ENCODE assay signal across 24 mouse cellular contexts in genomic region chr13:89692597-89692996, GRCm38 (mm10). TPM values are rescaled to one million over a fixed set of nuclear protein-coding genes. Genes with fewer than 3 reads are reported as not detected.
A peak's percentile ranks its signal among the peaks of the same experiment; 100 is the strongest.
DNase-seq lines count a peak whose midpoint lies in the region; ATAC-seq lines count a peak whose summit lies in the region.
"Had no signal": no experiment of that assay in that cellular context is flagged by ENCODE, and none has a peak within 500 bp of the region (broad histone marks: within the 10 kb centered on the region; RNA-seq: fewer than 3 reads in every experiment).

No protein-coding gene starts in this region.

- no peaks in the 10 kb centered on the region for H3K27me3 ChIP-seq in liver, embryonic 12.5 days (replicated peaks)
- H3K27me3 ChIP-seq in liver, embryonic 13.5 days = no peaks in the 10 kb centered on the region
- H3K27me3 ChIP-seq in forebrain, embryonic 14.5 days (replicated peaks; ENCODE audit: control insufficient read depth, insufficient read depth, low read length) = no peaks in the 10 kb centered on the region
- H3K27me3 ChIP-seq: embryonic facial prominence, embryonic 13.5 days; embryonic facial prominence, embryonic 15.5 days; forebrain, embryonic 12.5 days; forebrain, embryonic 15.5 days had no signal

- 29% methylated on average over 1 of the region's 1 CpGs for WGBS in liver, embryonic 12.5 days (ENCODE audit: insufficient replicate concordance)
- 13% methylated on average over 1 of the region's 1 CpGs for WGBS in liver, embryonic 13.5 days (ENCODE audit: insufficient replicate concordance)
- 95% methylated on average over 1 of the region's 1 CpGs for WGBS in forebrain, embryonic 14.5 days

- no peaks in the 10 kb centered on the region for H3K36me3 ChIP-seq in liver, embryonic 12.5 days
- no peaks in the 10 kb centered on the region for H3K36me3 ChIP-seq in liver, embryonic 13.5 days
- peaks cover 50% of the 10 kb centered on the region for H3K36me3 ChIP-seq in forebrain, embryonic 14.5 days (ENCODE audit: control insufficient read depth, insufficient read depth, low read length)

- DNase-seq in liver (no peak), MEL-GATA-1-ER (ENCODE audit: extremely low read depth, low read depth) (peak; percentile 9)
- DNase-seq in liver, embryonic 13.5 days = no peak
- no peak for DNase-seq in embryo, embryonic 9.5 days (ENCODE audit: extremely low spot score)
- DNase-seq in adrenal gland, adult (ENCODE audit: inconsistent age in 2 of 2, low spot score in 1 of 2) = no peak
- no peak for DNase-seq in forebrain, embryonic 14.5 days (ENCODE audit: low spot score)
- DNase-seq: adrenal gland, adult 8-10 months; adrenal gland, postnatal 14 days; adrenal gland, postnatal 36 days; cerebellum, adult 11 months; cerebellum, adult 18-20 months; cerebellum, adult 8-10 months; cerebellum, adult 9-11 months; cerebellum, postnatal 14 days; cerebellum, postnatal 36 days; embryo, embryonic 11 days; forebrain, postnatal 0 days had no signal

- no peak overlapping the region for H3K27ac ChIP-seq in liver, embryonic 12.5 days
- H3K27ac ChIP-seq in liver, embryonic 13.5 days = no peak overlapping the region
- no peak overlapping the region for H3K27ac ChIP-seq in forebrain, embryonic 14.5 days (ENCODE audit: low read depth, low read length)
- H3K27ac ChIP-seq: embryonic facial prominence, embryonic 13.5 days; embryonic facial prominence, embryonic 15.5 days; forebrain, embryonic 10.5 days; forebrain, embryonic 12.5 days; forebrain, embryonic 15.5 days had no signal

- no peaks in the 10 kb centered on the region for H3K9me3 ChIP-seq in liver, embryonic 12.5 days (replicated peaks)
- H3K9me3 ChIP-seq in liver, embryonic 13.5 days (replicated peaks) = no peaks in the 10 kb centered on the region
- H3K9me3 ChIP-seq in forebrain, embryonic 14.5 days (replicated peaks; ENCODE audit: control insufficient read depth, low read length) = no peaks in the 10 kb centered on the region
- H3K9me3 ChIP-seq: embryonic facial prominence, embryonic 13.5 days; embryonic facial prominence, embryonic 15.5 days; forebrain, embryonic 10.5 days; forebrain, embryonic 12.5 days; forebrain, embryonic 15.5 days had no signal

- H3K4me3 ChIP-seq in liver, embryonic 12.5 days = no peak overlapping the region
- no peak overlapping the region for H3K4me3 ChIP-seq in liver, embryonic 13.5 days (replicated peaks)
- H3K4me3 ChIP-seq in forebrain, embryonic 14.5 days (ENCODE audit: low read depth, low read length) = no peak overlapping the region
- H3K4me3 ChIP-seq: embryonic facial prominence, embryonic 13.5 days; embryonic facial prominence, embryonic 15.5 days; erythroblast, embryonic 14.5 days; forebrain, embryonic 10.5 days; forebrain, embryonic 12.5 days; forebrain, embryonic 15.5 days had no signal

- no peaks in the 10 kb centered on the region for H3K4me1 ChIP-seq in liver, embryonic 12.5 days
- H3K4me1 ChIP-seq in liver, embryonic 13.5 days (replicated peaks) = no peaks in the 10 kb centered on the region
- H3K4me1 ChIP-seq in forebrain, embryonic 14.5 days (ENCODE audit: control insufficient read depth, insufficient read depth, low read length) = no peaks in the 10 kb centered on the region
- H3K4me1 ChIP-seq: embryonic facial prominence, embryonic 15.5 days; forebrain, embryonic 10.5 days; forebrain, embryonic 12.5 days; forebrain, embryonic 15.5 days had no signal

- ATAC-seq in liver, embryonic 12.5 days = peak; percentile 67
- ATAC-seq in liver, embryonic 13.5 days (ENCODE audit: low read depth) = peak; percentile 45; the same call in 1 of the 2 replicates
- no peak for ATAC-seq in forebrain, embryonic 14.5 days
- ATAC-seq: forebrain, embryonic 15.5 days; forebrain, postnatal 0 days had no signal

- H3K4me2 ChIP-seq in liver, embryonic 12.5 days = no peak overlapping the region
- H3K4me2 ChIP-seq in liver, embryonic 13.5 days = no peak overlapping the region
- H3K4me2 ChIP-seq in forebrain, embryonic 14.5 days (ENCODE audit: low read length) = no peak overlapping the region
- H3K4me2 ChIP-seq: embryonic facial prominence, embryonic 13.5 days; embryonic facial prominence, embryonic 15.5 days; forebrain, embryonic 12.5 days; forebrain, embryonic 15.5 days had no signal

- no peak overlapping the region for H3K9ac ChIP-seq in liver, embryonic 12.5 days
- no peak overlapping the region for H3K9ac ChIP-seq in liver, embryonic 13.5 days
- H3K9ac ChIP-seq in forebrain, embryonic 14.5 days (ENCODE audit: low read length) = no peak overlapping the region
- H3K9ac ChIP-seq: embryonic facial prominence, embryonic 13.5 days; embryonic facial prominence, embryonic 15.5 days; forebrain, embryonic 12.5 days; forebrain, embryonic 15.5 days; forebrain, postnatal 0 days had no signal

RNA-seq across cellular contexts. Expression of gene Vcan, which starts 49.7 kb away (rescaled TPM):
- polyA plus RNA-seq in liver, embryonic 12.5 days (2016; fragmentation: Nextera tagmentation; extraction: Ambion mirVana) = 2.9 and 4.6 TPM in 2 replicates
- 1.8 and 2.0 TPM in 2 replicates for polyA plus RNA-seq in liver, embryonic 13.5 days (2015; fragmentation: Nextera tagmentation; extraction: Ambion mirVana)
- polyA plus RNA-seq in forebrain, embryonic 14.5 days (2014; fragmentation: Nextera tagmentation; extraction: Ambion mirVana) = 41.4 and 51.4 TPM in 2 replicates
- polyA plus RNA-seq: erythroblast, embryonic 14.5 days had no signal
